In the genomic region with DNA sequence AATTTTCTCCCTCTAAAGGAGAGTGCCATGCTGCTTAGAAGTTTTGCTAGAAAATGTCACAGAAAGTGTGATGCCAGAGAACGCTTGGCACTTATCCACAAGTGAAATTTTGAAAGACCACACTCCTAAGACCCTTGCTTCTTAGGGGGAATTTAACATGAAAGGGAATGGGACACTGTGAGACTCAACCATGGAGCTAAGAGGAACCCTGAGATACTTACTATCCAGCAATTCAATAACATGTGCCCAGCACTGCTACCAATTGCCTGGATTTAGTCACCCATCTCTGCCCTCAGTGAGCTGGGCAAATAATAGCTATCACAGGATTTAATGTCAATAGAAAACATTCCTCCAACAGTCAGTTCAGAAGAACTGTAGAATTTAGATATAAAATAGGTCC, we compare ENCODE assay signal across 17 mouse cellular contexts.
"Had no signal": no experiment of that assay in that cellular context is flagged by ENCODE, and none has a peak within 500 bp of the region (broad histone marks: within the 10 kb centered on the region; RNA-seq: fewer than 3 reads in every experiment).

No protein-coding gene starts in this region.

- H3K4me1 ChIP-seq: midbrain, embryonic 10.5 days; midbrain, embryonic 12.5 days; neural tube, embryonic 13.5 days; neural tube, embryonic 15.5 days had no signal

- H3K9ac ChIP-seq: lung, embryonic 14.5 days; midbrain, embryonic 12.5 days; neural tube, embryonic 13.5 days; neural tube, embryonic 15.5 days had no signal

- H3K27me3 ChIP-seq: midbrain, embryonic 12.5 days; neural tube, embryonic 13.5 days; neural tube, embryonic 15.5 days had no signal

- ATAC-seq: midbrain, embryonic 16.5 days had no signal

- H3K4me2 ChIP-seq: lung, embryonic 14.5 days; midbrain, embryonic 12.5 days; neural tube, embryonic 13.5 days; neural tube, embryonic 15.5 days had no signal

- H3K9me3 ChIP-seq: midbrain, embryonic 10.5 days; midbrain, embryonic 12.5 days; neural tube, embryonic 13.5 days; neural tube, embryonic 15.5 days had no signal

- H3K4me3 ChIP-seq: midbrain, embryonic 10.5 days; midbrain, embryonic 12.5 days; myocyte; neural tube, embryonic 13.5 days; neural tube, embryonic 15.5 days had no signal

- H3K27ac ChIP-seq: midbrain, embryonic 10.5 days; midbrain, embryonic 12.5 days; neural tube, embryonic 13.5 days; neural tube, embryonic 15.5 days had no signal

- H3K36me3 ChIP-seq: midbrain, embryonic 10.5 days; midbrain, embryonic 12.5 days; neural tube, embryonic 13.5 days; neural tube, embryonic 15.5 days had no signal

- DNase-seq: lung, embryonic 14.5 days; lung, postnatal 10 days; lung, postnatal 4 days; midbrain, embryonic 14.5 days; right cerebral cortex, adult 18-20 months; right cerebral cortex, postnatal 25 days; right cerebral cortex, postnatal 4 days; spleen, adult 18-20 months; thymus, adult 18-20 months; thymus, postnatal 14 days; thymus, postnatal 36 days had no signal
